Mouse (Mus musculus) bone marrow macrophage, adult 2 months (primary cell): ENCODE measurements around the gene 4933402E13Rik. TPM values are rescaled to one million over a fixed set of nuclear protein-coding genes. Genes with fewer than 3 reads are reported as not detected.

ENCODE experiments used
- H3K27ac ChIP-seq: 2 replicates; pipeline ENCODE4 v1.5.1; 2012; ENCODE audit warnings: low read depth, low read length; ENCODE audit not compliant: insufficient read depth
- H3K4me1 ChIP-seq: 2 replicates; pipeline ENCODE4 v1.6.1; 2012; ENCODE audit warnings: low read length; ENCODE audit not compliant: control insufficient read depth, insufficient read depth
- H3K4me3 ChIP-seq: 2 replicates; pipeline ENCODE4 v1.5.1; 2012; ENCODE audit warnings: mild to moderate bottlenecking, low read length, moderate library complexity; ENCODE audit not compliant: insufficient read depth
- CTCF ChIP-seq: IDR thresholded peaks from 2 replicates; pipeline ENCODE4 v1.5.1; 2012; ENCODE audit warnings: low read depth, mild to moderate bottlenecking, low read length, moderate library complexity
- POLR2A ChIP-seq: IDR thresholded peaks from 2 replicates; pipeline ENCODE4 v1.6.1; 2012; ENCODE audit warnings: mild to moderate bottlenecking, low read depth, low read length, borderline replicate concordance
- polyA plus RNA-seq: library from polyadenylated mRNA; stranded (reverse); fragments of >200 nt; gene quantifications from 2 replicates; pipeline ENCODE4 v1.2.4, GENCODE M21; 2012; ENCODE audit not compliant: missing spikeins, insufficient read depth, insufficient read length

Gene 4933402E13Rik
- polyA plus RNA-seq: not detected in 2 replicates

- TF ChIP-seq CTCF (no peak), POLR2A (no peak)
- no peaks in the 10 kb centered on the region for H3K4me1 ChIP-seq
- no peak within 1 kb of the TSS for H3K4me3 ChIP-seq
Measured at GRCm38 (mm10) chrX:62283199-62283598, at the start of gene 4933402E13Rik. 4933402E13Rik (plus strand) TSS chrX:62283499.

More at GRCm38 (mm10) chrX:62283199-62283598, at the start of gene 4933402E13Rik:
- no peak within 1 kb of the TSS for H3K27ac ChIP-seq

Other genes with a start within 250 kb of the 4933402E13Rik start
- gene 4931400O07Rik, start 184.5 kb downstream of the 4933402E13Rik start, polyA plus RNA-seq: not detected in 2 replicates